Mouse (Mus musculus) lung, postnatal 25 days (tissue): ENCODE measurements around the gene Slc25a12.

Source experiments
- DNase-seq: peaks from one replicate; pipeline ENCODE4 v3.0.0; 2022; ENCODE audit warnings: low spot score

Gene Slc25a12

GRCm38 (mm10) chr2:71306357-71306756 is 61.2 kb downstream of the Slc25a12 start:
- DNase-seq = no peak

DNA sequence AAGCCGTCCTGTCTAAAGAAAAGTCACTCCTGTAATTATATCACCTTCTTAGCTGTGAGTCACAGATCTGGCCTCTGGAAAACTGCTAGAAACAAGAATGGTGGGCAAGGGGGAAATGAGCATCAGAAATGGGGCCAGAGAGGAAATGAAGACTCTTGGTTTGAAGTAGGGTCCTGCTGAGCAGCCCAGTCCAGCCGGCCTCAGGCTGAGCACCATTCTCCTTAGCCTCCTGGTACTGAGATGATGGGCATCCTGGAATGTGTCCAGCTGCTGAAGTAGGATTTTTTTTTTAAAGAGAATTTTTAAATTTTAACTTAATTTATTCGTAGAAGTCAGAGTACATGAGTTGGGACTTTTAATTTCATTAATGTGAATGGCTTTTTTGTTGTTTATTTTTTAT is 62.7 kb downstream of the Slc25a12 start:
- DNase-seq = no peak

GRCm38 (mm10) chr2:71303221-71303620 is 64.3 kb downstream of the Slc25a12 start:
- no peak for DNase-seq

DNA sequence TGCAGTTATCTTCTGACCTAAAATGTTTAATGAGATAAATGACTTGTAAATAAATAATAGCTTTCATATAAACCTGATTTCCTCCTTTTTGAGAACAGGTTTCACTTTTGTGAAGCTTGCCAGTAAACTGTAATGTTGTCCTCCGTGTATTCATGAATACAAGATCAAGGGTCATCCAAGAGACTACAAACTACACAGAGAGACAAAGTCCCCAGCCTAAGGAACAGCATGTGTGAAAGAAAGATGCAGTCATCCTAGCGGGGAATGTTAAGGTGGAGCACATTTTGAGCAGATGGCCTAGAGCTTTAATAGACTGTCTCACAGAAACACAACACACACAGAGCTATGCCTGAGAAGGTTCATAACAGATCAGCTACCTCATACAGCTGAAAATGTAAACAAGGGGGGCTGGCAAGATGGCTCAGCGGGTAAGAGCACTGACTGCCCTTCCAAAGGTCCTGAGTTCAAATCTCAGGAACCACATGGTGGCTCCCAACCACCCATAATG is 65.3 kb downstream of the Slc25a12 start:
- no peak for DNase-seq

GRCm38 (mm10) chr2:71298729-71299128 is 68.8 kb downstream of the Slc25a12 start:
- no peak for DNase-seq

- DNase-seq = no peak
Measured at GRCm38 (mm10) chr2:71297501-71297900, 70.0 kb downstream of the Slc25a12 start.

GRCm38 (mm10) chr2:71295844-71296243 is 71.7 kb downstream of the Slc25a12 start:
- no peak for DNase-seq

DNA sequence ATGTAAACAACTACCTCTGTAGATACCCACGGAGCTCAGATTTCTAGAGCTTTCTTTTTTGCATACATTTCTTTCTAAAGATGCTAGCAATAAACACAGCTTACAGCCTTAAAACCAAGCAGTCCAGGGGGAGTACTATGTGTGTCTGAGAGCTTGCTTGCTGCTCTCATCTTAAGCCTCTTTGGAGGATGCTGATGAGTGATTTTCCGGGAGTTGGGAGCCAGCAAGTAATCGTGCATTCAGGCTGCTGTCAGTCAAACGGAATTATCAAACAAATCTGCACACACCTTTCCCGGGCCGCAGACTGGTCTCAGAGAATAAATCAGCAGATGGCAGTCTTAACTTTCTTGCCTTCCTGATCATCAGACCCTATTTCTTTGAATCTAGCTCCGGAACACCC is 73.1 kb downstream of the Slc25a12 start:
- DNase-seq = no peak

- DNase-seq = no peak
Measured at GRCm38 (mm10) chr2:71293983-71294382, 73.6 kb downstream of the Slc25a12 start.

DNA sequence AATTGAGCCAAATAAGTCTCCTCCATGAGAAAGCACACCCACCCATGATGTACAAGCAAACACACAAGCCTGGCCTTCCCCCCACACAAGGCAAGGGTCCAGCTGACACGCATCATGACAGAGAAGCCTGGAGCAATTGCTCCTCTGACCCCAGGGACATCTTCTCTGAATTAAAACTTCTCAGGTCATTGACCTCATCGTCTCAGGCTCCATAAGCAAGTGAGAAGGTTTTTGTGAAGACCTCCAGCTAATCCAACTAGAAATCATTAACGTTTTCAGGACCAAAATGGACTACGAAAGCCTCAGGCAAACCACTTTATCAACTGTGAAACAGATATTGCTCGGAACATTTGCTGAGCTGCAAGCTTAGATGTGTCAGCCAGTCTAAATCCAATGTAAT is 76.0 kb downstream of the Slc25a12 start:
- DNase-seq = no peak

DNA sequence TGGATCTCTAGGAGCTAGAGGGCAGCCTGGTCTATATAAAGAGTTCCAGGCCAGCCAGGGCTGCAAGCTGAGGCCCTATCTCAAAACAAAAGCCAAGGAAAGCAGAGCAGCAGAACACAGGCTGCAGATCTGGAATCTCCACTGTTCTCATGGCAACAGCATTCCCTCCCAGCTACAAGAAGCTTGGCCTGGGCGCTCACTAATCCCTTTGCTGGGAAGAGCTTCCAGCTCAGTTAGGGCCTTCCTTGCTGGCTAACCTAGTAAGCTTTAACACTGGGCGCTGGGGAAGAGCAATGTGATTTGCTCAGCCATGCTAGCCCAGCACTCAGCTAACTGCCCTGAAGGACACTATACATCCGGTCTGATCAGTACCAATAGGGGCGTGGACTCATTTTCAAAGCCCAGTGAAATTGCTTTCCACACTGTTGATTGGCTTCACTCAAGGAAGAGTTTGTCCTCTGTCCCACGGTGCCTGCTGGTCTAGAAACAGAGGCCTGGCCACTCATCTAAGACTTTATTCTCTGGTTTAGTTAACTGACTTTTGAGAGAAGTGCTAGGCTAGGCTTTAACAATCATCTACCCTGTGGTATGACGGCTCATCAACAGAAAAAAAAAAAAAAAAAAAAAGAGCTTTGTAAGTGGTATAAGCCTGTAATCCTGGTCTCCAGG is 77.3 kb downstream of the Slc25a12 start:
- no peak for DNase-seq

DNA sequence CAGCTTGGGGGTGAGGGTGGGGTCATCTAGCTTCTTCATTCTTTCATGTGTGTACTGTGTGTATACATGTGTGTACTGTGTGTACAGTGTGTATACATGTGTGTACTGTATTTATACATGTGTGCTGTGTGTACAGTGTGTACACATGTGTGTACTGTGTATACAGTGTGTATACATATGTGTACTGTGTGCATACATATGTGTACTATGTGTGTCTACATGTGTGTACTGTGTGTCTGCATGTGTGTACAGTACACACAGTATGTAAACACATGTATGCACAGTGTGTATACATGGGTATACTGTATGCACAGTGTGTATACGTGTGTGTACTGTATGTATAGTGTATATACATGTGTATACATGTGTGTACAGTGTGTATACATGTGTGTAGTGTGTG is 85.6 kb downstream of the Slc25a12 start:
- no peak for DNase-seq

GRCm38 (mm10) chr2:71278791-71279775 is 88.5 kb downstream of the Slc25a12 start:
- DNase-seq = no peak

DNA sequence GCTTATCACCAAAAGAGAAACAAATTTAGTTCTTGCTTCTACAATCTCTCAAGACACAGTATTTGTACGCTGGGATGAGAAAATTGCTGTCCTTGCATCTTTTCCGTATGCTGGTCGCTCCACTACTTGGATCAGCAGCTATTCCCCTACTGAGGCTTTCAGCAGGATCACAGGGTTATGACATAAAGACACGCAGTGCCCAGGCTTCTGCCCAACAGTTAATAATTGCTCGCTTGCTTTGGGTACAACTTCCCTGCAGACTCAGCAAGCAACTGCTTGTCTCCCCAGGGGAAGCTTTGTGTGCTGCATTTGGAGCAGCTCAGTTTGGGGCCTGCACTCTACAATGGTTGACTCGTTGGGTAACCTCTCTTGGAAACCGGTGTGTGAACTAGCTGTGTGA is 91.8 kb downstream of the Slc25a12 start:
- no peak for DNase-seq

DNA sequence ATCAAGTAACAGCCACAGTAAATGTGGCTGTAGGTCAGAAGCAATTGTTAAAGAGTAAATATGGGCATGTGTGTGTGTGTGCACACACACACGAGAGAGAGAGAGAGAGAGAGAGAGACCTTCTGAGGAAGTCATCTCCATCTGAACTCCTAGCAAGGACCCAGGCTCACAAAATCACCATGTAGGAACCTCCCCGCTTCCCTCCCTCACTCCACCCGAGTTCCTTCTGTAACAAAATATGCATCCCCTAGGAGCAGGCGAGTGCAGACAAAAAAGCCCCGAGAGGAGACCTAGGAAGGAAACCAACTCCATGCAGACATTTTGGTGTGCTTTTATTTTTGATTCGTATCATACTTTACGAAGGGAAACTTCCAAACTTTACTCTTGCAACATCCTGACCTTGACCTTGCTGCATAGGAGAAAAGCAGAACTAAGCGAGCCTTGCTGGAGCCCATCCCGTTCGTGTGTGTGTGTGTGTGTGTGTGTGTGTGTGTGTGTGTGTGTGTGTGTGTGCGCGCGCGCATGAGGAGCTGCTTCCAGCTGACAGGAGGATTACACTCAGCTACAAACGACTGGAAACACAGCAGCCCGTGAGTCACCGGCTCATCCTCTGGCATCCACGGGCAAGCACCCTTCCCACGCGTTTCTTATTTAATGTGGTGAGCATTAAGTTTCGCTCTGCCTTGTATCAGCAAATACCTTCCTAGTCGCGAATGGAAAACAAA is 93.4 kb downstream of the Slc25a12 start:
- peak; percentile 36 for DNase-seq

DNA sequence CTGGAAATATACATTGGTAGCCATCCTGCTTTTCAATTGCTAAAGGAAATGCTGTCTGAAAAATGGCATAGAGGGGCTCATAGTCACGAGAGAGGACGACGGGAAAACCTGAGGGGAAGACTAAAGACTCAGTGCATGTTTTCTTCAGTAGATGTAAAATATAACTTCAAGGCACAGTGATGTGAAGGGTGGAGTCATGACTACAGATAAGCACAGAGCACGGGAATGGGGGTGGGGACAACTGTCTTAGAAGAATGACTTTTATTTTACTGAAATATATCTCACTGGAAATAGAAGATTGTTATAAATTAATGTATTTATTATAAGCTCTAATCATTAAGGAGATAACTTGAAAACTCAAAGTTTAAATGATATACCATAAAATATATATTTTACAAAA is 97.5 kb downstream of the Slc25a12 start:
- DNase-seq = no peak

DNA sequence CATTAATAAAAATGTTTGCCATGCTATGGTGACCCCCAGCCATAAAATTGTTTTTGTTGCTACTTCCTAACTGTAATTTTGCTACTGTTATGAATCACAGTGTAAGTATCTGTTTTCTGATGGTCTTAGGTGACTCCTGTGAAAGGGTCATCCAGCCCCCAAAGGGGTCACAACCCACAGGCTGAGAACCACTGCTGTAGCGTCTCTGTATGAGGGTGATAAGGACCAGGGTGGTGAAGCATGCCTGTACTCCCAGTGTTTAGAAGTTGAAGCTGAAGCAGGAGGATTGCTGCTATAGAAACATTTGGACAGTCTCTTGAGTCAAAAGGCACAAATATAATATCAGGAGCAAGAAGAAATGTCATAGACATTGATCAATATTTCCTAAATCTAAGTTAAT is 98.2 kb downstream of the Slc25a12 start:
- no peak for DNase-seq

DNA sequence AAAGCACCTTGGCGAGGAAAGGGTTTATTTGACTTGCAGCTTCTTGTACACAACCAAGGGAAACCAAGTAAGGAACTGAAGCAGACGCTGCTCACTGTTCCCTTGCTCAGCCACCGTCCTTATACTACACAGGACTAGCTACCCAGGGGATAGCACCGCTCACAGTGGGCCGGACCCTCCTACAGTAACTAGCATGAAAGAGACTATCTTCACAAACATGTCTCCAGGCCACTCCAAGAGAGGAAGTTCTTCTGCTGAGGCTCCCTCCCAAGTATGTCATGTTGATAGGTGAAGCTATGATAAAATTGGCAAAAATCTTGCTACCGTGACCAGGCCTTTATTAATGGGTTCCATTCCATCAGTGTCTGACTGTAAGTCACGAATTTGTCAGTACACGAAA is 98.9 kb downstream of the Slc25a12 start:
- no peak for DNase-seq

- no peak for DNase-seq
Measured at GRCm38 (mm10) chr2:71264585-71264984, 103.0 kb downstream of the Slc25a12 start.

- no peak for DNase-seq
Measured at GRCm38 (mm10) chr2:71256581-71256980, 111.0 kb downstream of the Slc25a12 start.

DNA sequence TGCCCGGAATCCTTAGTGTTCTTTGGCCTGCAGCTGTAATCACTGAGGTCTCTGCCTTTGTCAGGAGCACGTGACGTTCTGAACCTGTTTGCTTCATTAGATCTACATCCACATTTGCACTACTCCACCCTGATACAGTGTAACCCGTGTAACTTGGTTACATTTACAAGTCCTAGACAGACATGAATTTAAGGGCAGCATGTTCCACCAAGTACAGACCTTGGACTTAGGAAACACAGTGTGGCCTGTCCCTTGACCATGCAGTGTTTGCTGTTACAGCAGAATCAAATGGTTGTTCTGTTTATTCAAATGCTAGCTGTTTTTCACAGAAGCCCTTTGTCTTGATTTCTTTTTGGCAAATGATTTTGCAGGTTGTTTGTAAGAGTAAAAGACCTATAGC is 112.7 kb downstream of the Slc25a12 start:
- no peak for DNase-seq

- no peak for DNase-seq
Measured at GRCm38 (mm10) chr2:71250841-71251240, 116.7 kb downstream of the Slc25a12 start.
